Mouse (Mus musculus) kidney, postnatal 4 days (tissue): Measurements from ENCODE around the gene Vmn1r188.
"Not testable (repeated sequence)": the region's sequence is repeated elsewhere in the genome, so short reads cannot be mapped to it uniquely, and the experiment has no call there.

ENCODE experiments used
- DNase-seq, 2 experiments: peaks; one replicate each; pipeline ENCODE4 v3.0.0; 2021; ENCODE audit warnings: mixed read lengths in 2 of 2

Gene Vmn1r188

GRCm38 (mm10) chr13:22050591-22051522 lies 33.4 kb upstream of the Vmn1r188 start:
- peak; percentile 96 to 97 for DNase-seq

DNA sequence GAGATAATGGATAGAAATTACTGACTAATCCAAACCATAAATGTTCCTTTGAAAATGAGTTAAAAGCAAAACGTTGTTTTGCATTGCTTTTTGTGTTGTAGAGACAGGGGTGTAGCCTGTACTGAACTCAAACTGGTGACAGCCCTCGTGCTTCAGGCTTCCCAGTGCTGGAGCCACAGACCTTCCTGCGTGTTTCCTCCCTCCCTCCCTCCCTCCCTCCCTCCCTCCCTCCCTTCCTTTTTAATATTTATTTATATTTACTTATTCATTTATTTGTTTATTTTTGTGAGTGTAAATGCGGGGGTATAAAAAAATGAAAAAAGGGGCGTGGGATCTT lies 32.7 kb upstream of the Vmn1r188 start:
- no peak for DNase-seq

DNA sequence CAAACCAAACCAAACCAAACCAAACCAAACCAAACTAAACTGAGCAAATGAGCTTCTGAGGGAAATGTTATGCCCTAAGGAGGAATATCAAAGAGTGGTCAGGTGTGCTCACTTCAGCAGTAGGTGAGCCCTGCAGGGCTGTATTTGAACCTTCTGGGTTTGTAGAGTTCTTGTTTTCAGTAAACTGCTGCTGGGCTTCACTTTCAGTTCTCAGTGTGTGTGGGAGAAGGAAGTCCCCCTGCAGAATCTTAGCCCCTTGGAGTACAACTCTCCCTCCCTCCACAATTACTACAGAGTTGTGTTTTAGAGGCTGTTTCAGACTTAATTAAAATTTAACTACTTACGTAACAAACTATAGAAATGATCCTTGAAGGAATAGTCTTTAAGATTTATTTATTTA lies 30.5 kb upstream of the Vmn1r188 start:
- DNase-seq: no peak

- no peak for DNase-seq
Measured at GRCm38 (mm10) chr13:22061422-22061821, 22.8 kb upstream of the Vmn1r188 start.

DNA sequence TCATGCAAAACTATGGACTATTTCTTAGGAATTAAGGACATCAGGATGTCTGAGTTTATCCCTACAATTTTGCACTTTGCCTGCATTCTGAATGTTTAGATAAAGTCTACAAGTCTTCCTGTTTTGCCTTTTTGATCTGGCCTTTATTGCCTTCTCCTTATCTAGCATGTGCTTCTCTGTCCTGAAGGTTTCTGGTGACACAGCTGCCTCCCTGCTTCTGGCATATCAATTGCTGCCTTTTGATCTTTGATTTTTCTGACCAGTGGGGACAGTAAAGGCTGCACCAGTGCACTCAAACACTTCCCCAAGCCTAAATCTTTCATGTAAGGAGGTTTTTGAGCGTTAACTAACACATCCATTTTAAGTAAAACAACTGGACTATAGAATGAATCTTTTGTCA lies 20.8 kb upstream of the Vmn1r188 start:
- no peak for DNase-seq

DNA sequence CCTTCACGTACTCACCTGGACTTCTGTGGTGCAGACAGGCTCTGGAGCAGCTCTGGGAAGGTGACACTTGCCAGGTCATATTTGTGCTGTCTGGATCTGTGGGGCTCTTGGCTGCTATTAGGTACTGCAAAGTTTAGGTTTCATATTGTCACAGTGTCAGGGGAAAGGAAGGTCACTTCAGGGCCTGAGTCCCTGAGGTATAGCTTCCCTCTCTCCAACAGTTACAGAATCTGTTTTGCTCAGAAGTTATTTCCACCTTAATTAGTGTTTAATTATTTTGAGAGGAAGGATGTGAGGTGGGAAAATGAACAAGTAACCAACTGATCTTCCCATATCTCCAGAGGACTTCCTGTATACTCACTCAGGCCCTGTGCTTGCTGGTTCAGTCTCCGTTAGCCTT lies 21.5 kb downstream of the Vmn1r188 start, which contains the start of gene Vmn1r189:
Gene Vmn1r189, minus strand, starts transcription at position 101 of the 400 bp plus-strand sequence.
- DNase-seq: not testable (repeated sequence)

DNA sequence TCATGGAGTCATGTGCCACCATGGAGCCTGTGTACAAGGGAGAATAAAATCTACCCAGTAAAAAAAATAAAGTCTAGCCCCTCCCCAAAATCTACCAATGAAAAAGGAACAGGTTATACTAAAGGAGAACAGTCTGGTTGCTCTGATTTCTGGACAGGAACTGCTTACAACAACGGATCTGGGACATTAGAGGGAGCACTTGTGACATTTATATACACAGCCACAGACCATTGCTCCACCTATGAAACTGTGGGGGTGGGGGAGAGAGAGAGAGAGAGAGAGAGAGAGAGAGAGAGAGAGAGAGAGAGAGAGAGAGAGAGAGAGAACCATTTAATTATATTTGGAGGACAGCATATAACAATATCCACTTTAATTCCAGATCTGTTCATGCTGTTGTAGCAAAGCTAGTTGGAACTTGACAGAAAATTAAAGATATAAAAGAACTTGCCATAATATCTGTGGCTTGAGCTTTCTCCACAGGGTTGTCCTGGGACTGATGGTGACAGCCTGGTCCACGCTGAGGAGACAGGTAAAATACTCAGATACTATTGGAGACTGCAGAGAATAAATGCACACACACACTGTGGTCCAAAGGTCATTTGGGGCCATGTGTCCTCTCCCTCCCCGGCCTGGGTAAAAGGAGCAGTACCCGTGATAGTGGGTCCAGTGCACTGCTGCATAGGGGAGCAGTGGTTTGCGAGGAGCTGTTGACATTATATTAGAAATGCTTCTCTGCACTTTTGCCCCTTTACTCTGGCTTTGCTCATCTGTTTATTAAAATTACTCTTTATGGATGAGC lies 52.5 kb downstream of the Vmn1r188 start:
- DNase-seq: not testable (repeated sequence)
